Mouse (Mus musculus): ENCODE data around the gene Naga. TPM values are rescaled to one million over a fixed set of nuclear protein-coding genes. Genes with fewer than 3 reads are reported as not detected.

The Naga gene
- total and polyA plus RNA-seq, 3 experiments: 17.7 to 28.2 (median 18.7) TPM

DNA sequence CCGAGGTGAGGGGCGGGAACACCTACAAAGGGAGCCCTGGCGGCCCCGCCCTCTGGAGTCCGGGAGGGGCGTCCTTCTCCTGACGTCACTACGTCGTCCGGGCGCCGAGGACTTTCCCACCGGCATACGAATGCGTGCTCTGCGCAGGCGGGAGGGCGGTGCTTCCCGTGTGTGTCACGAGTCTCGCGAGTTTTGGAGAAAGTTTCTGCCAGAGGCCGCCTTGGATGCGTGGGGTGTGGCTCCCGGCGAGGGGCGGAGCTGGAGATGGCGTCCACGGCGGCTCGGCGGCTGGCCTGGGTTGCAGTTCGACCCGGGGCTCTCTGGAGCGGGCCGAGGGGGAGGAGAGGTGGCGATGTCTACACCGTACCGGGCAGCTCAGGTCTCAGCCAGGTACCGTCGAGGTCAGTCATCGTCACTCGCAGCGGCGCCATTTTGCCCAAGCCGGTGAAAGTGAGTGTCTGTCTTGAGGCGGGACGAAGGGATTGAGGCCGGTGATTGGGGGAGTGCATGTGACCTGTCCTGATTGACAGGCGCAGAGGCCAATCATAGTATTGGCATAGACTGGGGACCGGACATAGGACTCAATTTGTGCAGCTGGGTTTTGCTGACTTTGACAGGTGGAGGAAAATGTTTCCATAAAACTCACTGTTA lies 7.2 kb upstream of the Naga start (continued):
- no peak for TF ChIP-seq JUND (conservative IDR thresholded peaks at IDR 0.05; ENCODE audit: low read depth, low read length)
- TF ChIP-seq ZC3H11A (IDR thresholded peaks at IDR 0.05; ENCODE audit: low read depth, low read length): no peak
- no peak for TF ChIP-seq ZNF384 (IDR thresholded peaks at IDR 0.05; ENCODE audit: low read depth, low read length)
- peak; percentile 52; the same call in 1 of the 2 replicates for TF ChIP-seq KAT2A (IDR thresholded peaks at IDR 0.05; ENCODE audit: insufficient replicate concordance, low read length)
- TF ChIP-seq IRF4 (IDR thresholded peaks at IDR 0.05; ENCODE audit: low read depth, low read length): peak; percentile 64; the same call in 1 of the 2 replicates
- TF ChIP-seq POLR2A (IDR thresholded peaks at IDR 0.05; ENCODE audit: low read depth, low read length): peak; percentile 75; the same call in 1 of the 2 replicates
- no peak for TF ChIP-seq JUN (IDR thresholded peaks at IDR 0.05; ENCODE audit: insufficient read depth, low read depth, low read length)
- no peak for TF ChIP-seq ETS1 (conservative IDR thresholded peaks at IDR 0.05; ENCODE audit: low read depth, low read length)
- TF ChIP-seq MAX (IDR thresholded peaks at IDR 0.05; ENCODE audit: low read length): no peak
- 0 out of 2 replicates have a peak, but pooled peaks have one; percentile 54 for TF ChIP-seq ZMIZ1 (IDR thresholded peaks at IDR 0.05; ENCODE audit: low read depth, low read length)
- 0 out of 2 replicates have a peak, but pooled peaks have one; percentile 41 for TF ChIP-seq BHLHE40 (IDR thresholded peaks at IDR 0.05; ENCODE audit: low read depth, low read length)
- TF ChIP-seq MAFK (IDR thresholded peaks at IDR 0.05; ENCODE audit: insufficient replicate concordance, low read length): no peak
- no peak for TF ChIP-seq MYC (IDR thresholded peaks at IDR 0.05; ENCODE audit: low read depth, low read length)

DNA sequence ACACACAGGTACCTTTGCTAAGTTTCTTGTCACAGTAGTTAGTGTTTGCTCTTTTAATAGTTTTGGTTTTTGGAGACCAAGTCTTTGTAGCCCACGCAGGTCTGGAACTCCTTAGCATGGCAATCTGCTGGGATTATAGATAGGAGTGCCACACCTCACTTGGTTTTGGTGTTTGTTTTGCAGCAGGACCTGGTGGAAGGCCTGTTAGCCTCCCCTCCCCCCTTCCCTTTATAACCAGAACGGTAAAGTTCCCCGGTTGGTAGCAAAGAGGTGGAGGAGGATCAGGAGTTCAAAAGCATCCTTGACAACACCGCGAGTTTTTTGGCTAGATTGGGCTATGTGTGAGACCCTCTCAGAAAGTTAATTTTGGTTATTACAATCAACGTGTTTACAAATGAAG lies 6.2 kb upstream of the Naga start:
- Histone ChIP-seq H3K4me2 (ENCODE audit: insufficient read depth, low read depth, poor library complexity, severe bottlenecking) (no peak overlapping the region), H3K27me3 (replicated peaks) (peaks cover 22% of the 10 kb centered on the region), H3K27ac (ENCODE audit: insufficient read depth, low read depth) (no peak overlapping the region), H3K79me2 (replicated peaks; ENCODE audit: control insufficient read depth, extremely low read depth, insufficient read depth, poor library complexity, severe bottlenecking) (peaks cover 19% of the 10 kb centered on the region), H3K36me3 (replicated peaks in 1 of 2; ENCODE audit: control insufficient read depth in 1 of 2, insufficient read depth in 1 of 2, low read length in 1 of 2) (peaks cover 23% of the 10 kb centered on the region in 2 experiments), H3K4me3 (replicated peaks in 1 of 3; ENCODE audit: low read depth in 2 of 3, low read length in 2 of 3, poor library complexity in 1 of 3) (no peak overlapping the region), H3K9me3 (replicated peaks; ENCODE audit: low read length) (no peaks in the 10 kb centered on the region), H3K4me1 (ENCODE audit: control insufficient read depth in 1 of 2, insufficient read depth in 2 of 2) (peaks cover 14 to 26% of the 10 kb centered on the region in 2 experiments), H3K9ac (ENCODE audit: insufficient read depth, low read depth) (no peak overlapping the region)
- no peak for TF ChIP-seq BHLHE40 (IDR thresholded peaks at IDR 0.05; ENCODE audit: low read depth, low read length)
- in situ Hi-C loops (cut with MboI; ENCODE audit: low pct_ligation_motif_present, low pct_unique_long_range_greater_than_20kb, low sequenced_read_pairs) (no loop called here), dilution Hi-C loops (cut with MboI; ENCODE audit: extremely low pct_ligation_motif_present, extremely low pct_unique_long_range_greater_than_20kb, low sequenced_read_pairs) (no loop called here)
- no peak for DNase-seq (ENCODE audit: extremely low read depth)

DNA sequence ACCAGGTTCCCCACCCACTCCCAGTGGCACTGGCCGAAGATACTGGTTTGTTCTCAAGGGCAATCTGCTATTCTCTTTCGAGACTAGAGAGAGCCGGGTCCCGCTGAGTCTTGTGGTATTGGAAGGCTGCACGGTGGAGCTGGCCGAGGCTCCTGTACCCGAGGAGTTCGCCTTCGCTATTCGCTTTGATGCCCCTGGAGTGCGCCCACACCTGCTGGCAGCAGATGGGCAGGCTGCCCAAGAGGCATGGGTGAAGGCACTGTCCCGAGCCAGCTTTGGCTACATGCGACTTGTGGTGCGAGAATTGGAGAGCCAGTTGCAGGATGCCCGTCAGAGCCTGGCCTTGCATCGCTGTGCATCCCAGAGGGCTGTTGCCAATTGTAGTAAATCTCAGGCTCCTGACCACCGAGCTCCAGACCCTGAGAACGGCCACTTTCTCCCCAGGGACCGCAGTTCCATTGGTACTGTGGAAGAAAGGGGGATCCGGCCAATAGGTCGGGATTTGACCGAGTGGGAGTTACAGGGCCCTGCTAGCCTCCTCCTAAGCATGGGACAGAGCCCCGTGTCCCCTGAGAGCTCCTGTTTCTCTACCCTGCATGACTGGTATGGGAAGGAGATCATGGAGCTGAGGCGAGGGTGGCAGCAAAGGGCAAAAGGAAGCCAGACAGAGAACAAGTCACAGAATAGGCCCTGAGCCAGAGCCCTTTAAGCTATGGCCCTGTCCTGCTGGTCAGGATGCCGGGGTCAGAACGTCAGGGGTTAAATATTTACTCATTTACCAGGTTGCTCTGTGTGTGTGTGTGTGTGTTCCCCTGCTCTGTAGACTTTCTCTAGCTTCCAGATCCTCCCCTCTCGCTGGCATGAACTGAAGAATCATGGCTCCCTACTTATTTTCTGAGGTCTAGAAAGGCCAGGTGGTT lies 4.9 kb upstream of the Naga start:
- peaks cover 27% of the 10 kb centered on the region for H3K27me3 ChIP-seq (replicated peaks)
- peaks cover 12 to 22% of the 10 kb centered on the region in 2 experiments for H3K4me1 ChIP-seq (ENCODE audit: control insufficient read depth in 1 of 2, insufficient read depth in 2 of 2)
- peaks cover 17% of the 10 kb centered on the region for H3K79me2 ChIP-seq (replicated peaks; ENCODE audit: control insufficient read depth, extremely low read depth, insufficient read depth, poor library complexity, severe bottlenecking)
- no peak overlapping the region for H3K27ac ChIP-seq (ENCODE audit: insufficient read depth, low read depth)
- no peak for TF ChIP-seq ETS1 (conservative IDR thresholded peaks at IDR 0.05; ENCODE audit: low read depth, low read length)
- TF ChIP-seq IRF4 (IDR thresholded peaks at IDR 0.05; ENCODE audit: low read depth, low read length): no peak
- no peak for TF ChIP-seq PAX5 (IDR thresholded peaks at IDR 0.05; ENCODE audit: low read length)
- no peak for TF ChIP-seq GABPA (IDR thresholded peaks at IDR 0.05; ENCODE audit: insufficient replicate concordance, low read depth, low read length)
- TF ChIP-seq E2F4 (IDR thresholded peaks at IDR 0.05; ENCODE audit: insufficient replicate concordance, low read depth, low read length): no peak
- no peak for TF ChIP-seq SIN3A (IDR thresholded peaks at IDR 0.05; ENCODE audit: low read length)
- no peak for TF ChIP-seq MEF2A (IDR thresholded peaks at IDR 0.05; ENCODE audit: borderline replicate concordance, low read depth, low read length)
- TF ChIP-seq ZKSCAN1 (IDR thresholded peaks at IDR 0.05; ENCODE audit: borderline replicate concordance, low read depth, low read length): no peak
- no peak for TF ChIP-seq MXI1 (IDR thresholded peaks at IDR 0.05; ENCODE audit: low read depth, low read length)
- no peak for TF ChIP-seq RCOR1 (conservative IDR thresholded peaks at IDR 0.05; ENCODE audit: low read depth, low read length)
- TF ChIP-seq MAFK (IDR thresholded peaks at IDR 0.05; ENCODE audit: insufficient replicate concordance, low read length): no peak
- no peak for TF ChIP-seq ELF1 (IDR thresholded peaks at IDR 0.05; ENCODE audit: low read depth, low read length)
- no peak for TF ChIP-seq CHD1 (IDR thresholded peaks at IDR 0.05; ENCODE audit: low read depth, low read length)
- TF ChIP-seq USF2 (conservative IDR thresholded peaks at IDR 0.05; ENCODE audit: low read depth, low read length): no peak
- TF ChIP-seq USF1 (IDR thresholded peaks at IDR 0.05; ENCODE audit: low read depth, low read length): no peak
- dilution Hi-C loops (cut with MboI; ENCODE audit: extremely low pct_ligation_motif_present, extremely low pct_unique_long_range_greater_than_20kb, low sequenced_read_pairs) (no loop called here), in situ Hi-C loops (cut with MboI; ENCODE audit: low pct_ligation_motif_present, low pct_unique_long_range_greater_than_20kb, low sequenced_read_pairs) (no loop called here)
- no peaks in the 10 kb centered on the region for H3K9me3 ChIP-seq (replicated peaks; ENCODE audit: low read length)
- H3K4me2 ChIP-seq (ENCODE audit: insufficient read depth, low read depth, poor library complexity, severe bottlenecking): no peak overlapping the region
- DNase-seq (ENCODE audit: extremely low read depth): no peak
- no peak overlapping the region for H3K4me3 ChIP-seq (replicated peaks in 1 of 3; ENCODE audit: low read depth in 2 of 3, low read length in 2 of 3, poor library complexity in 1 of 3)
- H3K36me3 ChIP-seq (replicated peaks in 1 of 2; ENCODE audit: control insufficient read depth in 1 of 2, insufficient read depth in 1 of 2, low read length in 1 of 2): peaks cover 9% of the 10 kb centered on the region in 2 experiments
- H3K9ac ChIP-seq (ENCODE audit: insufficient read depth, low read depth): no peak overlapping the region
